Mouse (Mus musculus): Measurements from ENCODE around the gene Zg16. TPM values are rescaled to one million over a fixed set of nuclear protein-coding genes. Genes with fewer than 3 reads are reported as not detected.

Zg16 gene
- polyA plus RNA-seq, 1 experiment from 2014 or later: not detected

DNA sequence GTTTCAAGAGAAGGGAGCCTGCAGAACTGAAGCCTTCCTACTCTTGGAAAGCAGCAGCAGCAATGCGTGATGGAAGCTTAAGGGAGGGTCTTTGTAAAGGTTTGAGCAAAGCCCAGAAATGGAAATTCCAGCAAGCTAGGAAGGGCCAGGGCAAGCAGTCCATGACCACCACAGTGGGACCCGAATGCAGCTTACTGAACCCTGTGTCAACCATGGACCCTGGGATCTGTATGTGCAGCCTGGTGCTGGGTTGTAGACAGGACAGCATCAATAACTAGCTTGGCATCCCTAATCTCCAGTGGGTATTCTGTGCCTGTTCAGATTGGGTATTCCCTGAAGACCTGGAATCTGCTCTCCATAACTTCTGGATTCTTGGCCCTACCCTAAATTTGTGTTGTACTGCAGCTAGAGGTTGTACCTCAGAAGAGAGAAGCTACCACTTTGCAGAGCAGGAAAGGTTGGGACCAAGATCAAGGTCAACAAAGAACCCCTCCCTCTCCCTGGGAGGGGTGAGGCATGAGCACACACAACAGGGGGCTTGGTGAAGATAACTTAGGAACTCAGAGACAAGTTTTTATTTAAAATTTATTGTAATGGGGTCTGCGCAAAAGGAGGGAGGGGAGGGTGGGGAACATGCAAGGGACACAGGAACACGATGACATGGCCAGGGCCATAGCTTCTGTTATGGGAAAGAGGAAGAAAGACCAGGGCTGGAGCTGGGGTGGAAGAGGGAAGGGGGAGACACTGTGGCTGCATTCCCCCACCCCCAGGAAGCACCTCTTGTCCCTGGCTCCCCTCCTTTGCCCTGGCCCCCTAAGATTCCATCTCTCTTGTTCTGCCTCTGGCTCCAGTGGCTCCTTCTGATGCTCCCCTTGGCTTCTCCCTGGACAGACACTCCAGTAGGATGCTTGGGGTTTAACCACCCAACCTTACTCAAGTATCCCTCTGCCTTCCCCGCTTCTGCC lies 65.3 kb downstream of the Zg16 start:
- ATAC-seq (ENCODE audit: insufficient read depth, low FRiP score, low TSS enrichment): no peak
- H3K36me3 ChIP-seq (ENCODE audit: control insufficient read depth, insufficient read depth, low read length): peaks cover 12% of the 10 kb centered on the region
- peak; percentile 48 for DNase-seq (ENCODE audit: low spot score)
- H3K27ac ChIP-seq (ENCODE audit: low read depth, low read length): peak overlapping the region; percentile 47; the same call in 1 of the 2 replicates
- peak overlapping the region; percentile 70 for H3K9ac ChIP-seq (ENCODE audit: low read length)
- H3K4me3 ChIP-seq (ENCODE audit: low read depth, low read length): peak overlapping the region; percentile 38
- peaks cover 37% of the 10 kb centered on the region for H3K4me1 ChIP-seq (ENCODE audit: control insufficient read depth, insufficient read depth, low read length)
- H3K9me3 ChIP-seq (ENCODE audit: control insufficient read depth, low read length): no peaks in the 10 kb centered on the region
- 44% methylated on average over 5 of the region's 5 CpGs for WGBS
- H3K27me3 ChIP-seq (ENCODE audit: control insufficient read depth, insufficient read depth, low read length): no peaks in the 10 kb centered on the region
- H3K4me2 ChIP-seq (ENCODE audit: low read depth): peak overlapping the region; percentile 84

- peak within 1 kb of the TSS; percentile 70 for H3K9ac ChIP-seq (ENCODE audit: low read length)
- 2% methylated on average over 28 of the region's 37 CpGs for WGBS
- H3K27me3 ChIP-seq (ENCODE audit: control insufficient read depth, insufficient read depth, low read length): no peaks in the 10 kb centered on the region
- H3K4me2 ChIP-seq (ENCODE audit: low read depth): peak within 1 kb of the TSS; percentile 84
- peak within 1 kb of the TSS; percentile 38 for H3K4me3 ChIP-seq (ENCODE audit: low read depth, low read length)
- H3K4me1 ChIP-seq (ENCODE audit: control insufficient read depth, insufficient read depth, low read length): peaks cover 37% of the 10 kb centered on the region
- H3K27ac ChIP-seq (ENCODE audit: low read depth, low read length): peak within 1 kb of the TSS; percentile 47; the same call in 1 of the 2 replicates
- ATAC-seq (ENCODE audit: insufficient read depth, low FRiP score, low TSS enrichment) (no peak), DNase-seq (ENCODE audit: low spot score) (peak; percentile 60)
- H3K36me3 ChIP-seq (ENCODE audit: control insufficient read depth, insufficient read depth, low read length): peaks cover 12% of the 10 kb centered on the region
- H3K9me3 ChIP-seq (ENCODE audit: control insufficient read depth, low read length): no peaks in the 10 kb centered on the region
Measured at GRCm38 (mm10) chr7:127020901-127021562, 66.1 kb downstream of the Zg16 start, which contains the start of the genes Gm42742 and Prrt2. Gene Gm42742, minus strand, starts transcription at chr7:127021097. Gene Prrt2, minus strand, starts transcription at chr7:127021211.

GRCm38 (mm10) chr7:127020491-127020890 lies 66.6 kb downstream of the Zg16 start:
- Histone ChIP-seq H3K36me3 (ENCODE audit: control insufficient read depth, insufficient read depth, low read length) (peaks cover 12% of the 10 kb centered on the region), H3K4me1 (ENCODE audit: control insufficient read depth, insufficient read depth, low read length) (peaks cover 42% of the 10 kb centered on the region), H3K9ac (ENCODE audit: low read length) (peak overlapping the region; percentile 70), H3K27ac (ENCODE audit: low read depth, low read length) (no peak overlapping the region), H3K4me2 (ENCODE audit: low read depth) (peak overlapping the region; percentile 84), H3K9me3 (ENCODE audit: control insufficient read depth, low read length) (no peaks in the 10 kb centered on the region), H3K4me3 (ENCODE audit: low read depth, low read length) (peak overlapping the region; percentile 38), H3K27me3 (ENCODE audit: control insufficient read depth, insufficient read depth, low read length) (no peaks in the 10 kb centered on the region)
- 46% methylated on average over 5 of the region's 5 CpGs for WGBS
- no peak for DNase-seq (ENCODE audit: low spot score)
- no peak for ATAC-seq (ENCODE audit: insufficient read depth, low FRiP score, low TSS enrichment)

- Histone ChIP-seq H3K9ac (ENCODE audit: low read length) (peak overlapping the region; percentile 70; the same call in 1 of the 2 replicates), H3K27ac (ENCODE audit: low read depth, low read length) (no peak overlapping the region), H3K36me3 (ENCODE audit: control insufficient read depth, insufficient read depth, low read length) (peaks cover 15% of the 10 kb centered on the region), H3K4me1 (ENCODE audit: control insufficient read depth, insufficient read depth, low read length) (peaks cover 45% of the 10 kb centered on the region), H3K4me2 (ENCODE audit: low read depth) (no peak overlapping the region; the same call in 1 of the 2 replicates), H3K4me3 (ENCODE audit: low read depth, low read length) (0 out of 2 replicates have a peak overlapping the region, but pooled peaks have one; percentile 38), H3K9me3 (ENCODE audit: control insufficient read depth, low read length) (no peaks in the 10 kb centered on the region), H3K27me3 (ENCODE audit: control insufficient read depth, insufficient read depth, low read length) (no peaks in the 10 kb centered on the region)
- DNase-seq (ENCODE audit: low spot score): no peak
- no peak for ATAC-seq (ENCODE audit: insufficient read depth, low FRiP score, low TSS enrichment)
- WGBS: 73% methylated on average over 3 of the region's 3 CpGs
Measured at GRCm38 (mm10) chr7:127020031-127020430, 67.1 kb downstream of the Zg16 start.

GRCm38 (mm10) chr7:127019306-127019960 lies 67.7 kb downstream of the Zg16 start:
- WGBS: 86% methylated on average over 14 of the region's 14 CpGs
- Histone ChIP-seq H3K9me3 (ENCODE audit: control insufficient read depth, low read length) (no peaks in the 10 kb centered on the region), H3K9ac (ENCODE audit: low read length) (no peak overlapping the region), H3K27ac (ENCODE audit: low read depth, low read length) (no peak overlapping the region), H3K4me1 (ENCODE audit: control insufficient read depth, insufficient read depth, low read length) (peaks cover 42% of the 10 kb centered on the region), H3K36me3 (ENCODE audit: control insufficient read depth, insufficient read depth, low read length) (peaks cover 16% of the 10 kb centered on the region), H3K4me2 (ENCODE audit: low read depth) (no peak overlapping the region), H3K27me3 (ENCODE audit: control insufficient read depth, insufficient read depth, low read length) (no peaks in the 10 kb centered on the region), H3K4me3 (ENCODE audit: low read depth, low read length) (no peak overlapping the region)
- ATAC-seq (ENCODE audit: insufficient read depth, low FRiP score, low TSS enrichment): no peak
- DNase-seq (ENCODE audit: low spot score): no peak

GRCm38 (mm10) chr7:127018416-127019305 lies 68.5 kb downstream of the Zg16 start:
- H3K9ac ChIP-seq (ENCODE audit: low read length): peak overlapping the region; percentile 18
- no peak overlapping the region for H3K4me3 ChIP-seq (ENCODE audit: low read depth, low read length)
- H3K27ac ChIP-seq (ENCODE audit: low read depth, low read length): no peak overlapping the region
- H3K4me2 ChIP-seq (ENCODE audit: low read depth): no peak overlapping the region
- peaks cover 38% of the 10 kb centered on the region for H3K4me1 ChIP-seq (ENCODE audit: control insufficient read depth, insufficient read depth, low read length)
- H3K27me3 ChIP-seq (ENCODE audit: control insufficient read depth, insufficient read depth, low read length): no peaks in the 10 kb centered on the region
- WGBS: 85% methylated on average over 15 of the region's 15 CpGs
- H3K36me3 ChIP-seq (ENCODE audit: control insufficient read depth, insufficient read depth, low read length): peaks cover 18% of the 10 kb centered on the region
- no peaks in the 10 kb centered on the region for H3K9me3 ChIP-seq (ENCODE audit: control insufficient read depth, low read length)
- DNase-seq (ENCODE audit: low spot score) (no peak), ATAC-seq (ENCODE audit: insufficient read depth, low FRiP score, low TSS enrichment) (no peak)

DNA sequence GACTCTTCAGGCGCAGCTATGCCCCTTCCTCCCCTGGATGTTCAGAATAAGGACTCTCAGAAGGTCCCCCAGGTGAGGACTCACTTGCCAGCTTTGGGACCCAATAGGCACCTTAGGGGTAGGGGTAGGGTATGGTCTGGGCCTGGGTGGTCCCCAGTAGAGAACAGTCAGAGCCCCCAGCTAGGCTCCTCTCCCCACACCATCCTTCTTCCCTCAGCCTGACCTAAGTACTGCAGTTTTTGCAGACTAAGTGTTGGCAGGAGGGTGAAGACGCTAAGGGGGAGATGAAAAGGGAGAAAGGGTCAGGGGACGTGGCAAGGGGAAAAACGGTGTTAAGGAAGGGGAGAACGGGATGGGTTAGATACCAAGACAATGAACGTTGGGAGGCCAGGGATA lies 69.2 kb downstream of the Zg16 start:
- Histone ChIP-seq H3K27me3 (ENCODE audit: control insufficient read depth, insufficient read depth, low read length) (no peaks in the 10 kb centered on the region), H3K9me3 (ENCODE audit: control insufficient read depth, low read length) (no peaks in the 10 kb centered on the region), H3K9ac (ENCODE audit: low read length) (0 out of 2 replicates have a peak overlapping the region, but pooled peaks have one; percentile 2), H3K4me2 (ENCODE audit: low read depth) (no peak overlapping the region), H3K27ac (ENCODE audit: low read depth, low read length) (no peak overlapping the region), H3K4me3 (ENCODE audit: low read depth, low read length) (no peak overlapping the region), H3K36me3 (ENCODE audit: control insufficient read depth, insufficient read depth, low read length) (peaks cover 14% of the 10 kb centered on the region), H3K4me1 (ENCODE audit: control insufficient read depth, insufficient read depth, low read length) (peaks cover 31% of the 10 kb centered on the region)
- ATAC-seq (ENCODE audit: insufficient read depth, low FRiP score, low TSS enrichment) (no peak), DNase-seq (ENCODE audit: low spot score) (no peak)
- 71% methylated on average over 6 of the region's 6 CpGs for WGBS

Measured in neural tube, embryonic 11.5 days (tissue).